Mouse (Mus musculus) CD4-positive helper T cell, adult 2 months (primary cell): Measurements from ENCODE around the gene Rdh8.
"Not testable (repeated sequence)": the region's sequence is repeated elsewhere in the genome, so short reads cannot be mapped to it uniquely, and the experiment has no call there.

Experiments
- DNase-seq: peaks from one replicate; pipeline ENCODE4 v3.0.0-alpha.2; 2012; ENCODE audit warnings: low read depth, missing footprints, low spot score

Rdh8 gene

GRCm38 (mm10) chr9:20835431-20835954 lies 17.2 kb downstream of the Rdh8 start:
- not testable (repeated sequence) for DNase-seq

DNA sequence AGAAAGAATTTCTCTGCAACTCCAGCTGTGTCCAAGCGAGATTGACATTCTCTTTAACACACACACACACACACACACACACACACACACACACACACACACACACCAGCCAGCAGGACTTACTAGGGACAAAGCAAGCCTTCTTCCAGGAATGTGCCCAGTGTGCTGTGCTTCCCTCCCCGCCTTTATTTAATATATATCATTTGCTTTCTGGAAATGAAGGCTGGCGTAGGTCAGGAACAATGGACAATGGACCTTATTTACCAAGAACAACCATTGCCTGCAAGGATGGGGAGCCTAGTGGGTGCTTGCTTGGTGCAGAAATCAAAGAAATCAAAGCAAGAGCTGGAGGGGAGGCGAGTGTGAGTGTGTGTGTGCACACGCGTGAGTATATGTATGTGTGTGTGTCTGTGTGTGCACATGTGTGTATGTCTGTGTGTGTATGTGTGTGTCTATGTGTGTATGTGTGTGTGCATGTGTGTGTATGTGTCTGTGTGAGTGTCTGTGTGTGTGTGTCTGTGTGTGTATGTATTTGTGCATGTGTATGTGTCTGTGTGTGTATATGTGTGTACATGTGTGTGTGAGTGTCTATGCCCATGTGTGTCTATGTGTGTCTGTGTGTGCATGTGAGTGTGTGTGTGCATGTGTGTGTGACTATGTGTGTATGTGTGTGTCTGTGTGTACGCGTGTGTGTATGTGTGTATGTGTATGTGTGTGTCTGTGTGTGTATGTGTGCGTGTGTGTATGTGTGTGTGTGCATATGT lies 19.1 kb downstream of the Rdh8 start:
- no peak for DNase-seq

DNA sequence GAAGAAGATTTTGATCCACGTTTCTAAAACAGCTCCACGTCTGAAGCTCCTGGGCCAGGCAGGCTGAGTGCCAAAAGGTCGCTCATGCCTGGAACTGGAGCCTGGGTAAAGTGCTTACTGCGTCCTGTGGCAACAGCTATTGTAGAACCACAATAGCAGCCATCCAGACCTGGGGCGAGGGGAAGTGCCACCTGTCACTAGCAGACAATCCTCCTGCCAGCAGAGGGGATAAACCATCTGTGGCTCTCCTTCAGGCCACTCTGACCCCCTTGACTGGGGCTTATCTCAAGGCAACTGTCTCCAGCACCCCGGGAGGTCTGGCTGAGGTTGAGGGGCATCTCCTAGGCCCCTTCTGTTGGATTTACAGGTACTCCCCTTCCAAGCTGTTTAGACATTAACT lies 20.6 kb downstream of the Rdh8 start:
- no peak for DNase-seq

GRCm38 (mm10) chr9:20842211-20842610 lies 23.9 kb downstream of the Rdh8 start:
- DNase-seq, result no peak

DNA sequence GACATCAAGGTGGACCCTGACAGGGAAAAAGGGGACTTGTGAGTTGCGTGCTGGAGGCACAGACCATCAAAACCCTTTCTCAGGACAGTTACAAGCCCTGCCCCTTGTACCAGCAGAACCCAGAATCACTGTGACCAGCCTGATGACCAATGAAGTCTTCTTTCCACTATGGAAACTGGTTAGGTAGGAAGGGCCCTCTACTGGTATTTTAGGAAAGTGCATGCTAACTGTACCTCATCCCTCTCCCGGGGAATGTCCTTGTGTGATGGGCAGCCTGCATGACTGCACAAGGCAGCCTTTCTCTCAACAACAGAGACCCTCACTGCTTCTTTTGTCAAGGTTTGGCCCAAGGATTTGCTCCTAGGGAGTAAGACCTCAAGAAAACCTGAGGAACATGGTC lies 24.4 kb downstream of the Rdh8 start:
- peak; percentile 12 for DNase-seq

GRCm38 (mm10) chr9:20850179-20850578 lies 31.9 kb downstream of the Rdh8 start:
- no peak for DNase-seq

DNA sequence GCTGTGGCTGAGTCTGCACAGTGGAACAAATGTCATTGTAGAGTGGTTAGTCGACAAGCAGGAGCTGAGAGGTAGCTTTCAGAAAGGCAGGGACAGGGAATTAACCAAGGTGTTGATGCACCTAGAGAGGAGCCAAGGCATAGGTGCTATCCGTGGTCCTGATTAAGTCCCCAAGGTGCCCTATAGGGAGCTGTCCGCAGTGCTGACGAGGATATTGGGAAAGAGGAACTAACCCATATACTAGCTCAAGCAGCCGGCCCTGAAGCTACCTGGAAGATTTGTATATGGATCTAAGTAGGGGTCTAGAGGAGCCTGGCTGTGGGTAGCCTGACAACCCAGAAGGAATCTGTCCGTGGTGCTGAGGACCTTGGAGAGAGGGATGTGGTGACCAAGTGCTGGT lies 38.8 kb downstream of the Rdh8 start:
- peak; percentile 52 for DNase-seq

GRCm38 (mm10) chr9:20859926-20860325 lies 41.6 kb downstream of the Rdh8 start:
- DNase-seq, result no peak

GRCm38 (mm10) chr9:20861821-20862220 lies 43.5 kb downstream of the Rdh8 start:
- DNase-seq, result peak; percentile 39

DNA sequence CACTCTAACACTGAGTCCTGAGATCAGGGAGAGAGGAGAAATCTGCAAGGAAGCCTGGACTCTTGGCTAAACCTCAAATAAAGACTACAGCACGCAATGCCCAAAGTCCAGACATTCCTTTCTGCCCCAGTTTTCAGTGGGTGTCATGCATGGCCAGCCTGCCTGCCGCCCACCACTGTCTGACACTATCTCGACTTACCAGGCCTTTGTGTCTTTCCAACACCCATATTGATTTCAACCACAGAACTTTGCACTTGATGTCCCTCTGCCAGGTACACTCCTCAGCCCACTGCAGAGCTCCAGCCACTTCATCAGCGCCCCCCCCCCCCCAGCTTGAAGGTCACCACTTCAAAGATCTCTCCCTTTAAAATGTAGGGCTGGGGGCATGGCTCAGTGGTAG lies 43.9 kb downstream of the Rdh8 start:
- DNase-seq, result no peak

- no peak for DNase-seq
These were observed 48.6 kb downstream of the Rdh8 start for GRCm38 (mm10) chr9:20866879-20867278.

DNA sequence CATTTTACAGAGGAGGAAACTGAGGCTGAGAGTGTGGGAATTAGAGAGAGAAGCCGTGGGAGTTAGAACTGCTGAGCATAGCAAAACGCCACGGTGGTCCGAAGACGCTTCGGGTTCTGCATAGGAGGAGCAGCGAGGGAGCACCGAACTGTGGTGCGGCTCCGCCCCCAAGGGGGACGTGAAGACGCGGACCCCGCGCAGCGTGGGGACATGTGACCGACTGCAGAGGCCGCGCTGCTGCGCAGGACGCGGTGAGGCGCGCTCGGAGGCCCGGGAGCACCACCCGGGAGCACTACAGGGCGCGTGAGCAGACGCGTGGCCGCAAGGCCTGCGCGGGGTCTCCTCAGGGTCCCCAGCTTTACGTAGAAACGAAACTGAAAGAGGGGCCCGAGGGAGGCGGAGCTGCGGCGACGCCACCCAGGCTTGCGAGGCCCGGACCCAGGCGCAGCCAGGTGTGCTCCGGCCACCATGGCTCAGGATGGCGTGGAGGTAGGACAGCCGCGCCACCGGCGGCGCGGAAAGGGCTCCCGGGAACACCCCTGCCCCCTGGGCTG lies 50.2 kb downstream of the Rdh8 start, which contains the start of gene A230050P20Rik:
Gene A230050P20Rik (plus strand): TSS at position 195 of the 554 bp plus-strand sequence.
- peak; percentile 78 for DNase-seq

- peak; percentile 34 for DNase-seq
These were observed 50.9 kb downstream of the Rdh8 start for GRCm38 (mm10) chr9:20869246-20869645.

DNA sequence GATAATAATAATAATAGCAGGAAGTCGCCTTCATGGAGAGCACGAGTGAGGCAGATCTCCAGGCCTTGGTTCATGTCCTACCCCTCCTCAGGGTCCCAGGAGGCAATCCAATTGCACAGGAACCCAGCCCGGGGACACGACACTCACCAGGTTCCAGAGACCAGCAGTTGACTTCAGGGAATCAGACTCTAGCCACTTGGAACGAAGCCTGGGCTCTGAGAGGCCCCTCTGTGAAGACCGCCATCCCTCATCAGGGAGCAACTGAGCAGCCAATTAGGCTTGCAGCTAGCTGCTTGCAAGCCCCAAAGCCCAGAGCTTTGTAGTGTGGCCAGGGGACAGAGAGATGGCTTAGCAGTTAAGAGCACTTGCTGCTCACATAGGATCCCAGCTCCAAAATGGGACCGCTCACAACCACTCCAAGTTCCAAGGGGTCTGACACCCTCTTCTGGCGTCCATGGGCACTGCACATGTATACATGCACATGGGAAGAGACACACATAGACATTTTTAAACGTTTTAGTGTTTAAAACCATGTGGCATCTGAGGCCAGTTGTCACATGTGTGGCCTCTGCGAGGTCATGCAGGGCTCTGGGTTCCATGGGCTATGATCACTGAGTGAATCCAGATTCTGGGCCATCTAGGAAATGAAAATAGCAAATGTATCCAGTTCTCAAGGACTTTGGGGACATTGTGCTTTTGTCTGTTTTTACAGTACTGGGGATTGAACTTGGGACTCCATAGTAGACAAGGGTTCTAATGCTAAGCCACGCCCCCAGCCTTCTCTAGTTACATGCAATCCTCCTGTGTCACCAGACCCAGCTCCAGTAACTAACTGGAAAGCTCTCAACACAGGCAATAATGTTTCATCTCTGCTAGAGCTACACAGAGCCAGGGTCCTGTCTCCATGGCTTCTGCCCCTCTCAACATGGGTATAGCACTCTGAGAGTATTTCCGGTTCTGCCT lies 52.2 kb downstream of the Rdh8 start:
- no peak for DNase-seq

DNA sequence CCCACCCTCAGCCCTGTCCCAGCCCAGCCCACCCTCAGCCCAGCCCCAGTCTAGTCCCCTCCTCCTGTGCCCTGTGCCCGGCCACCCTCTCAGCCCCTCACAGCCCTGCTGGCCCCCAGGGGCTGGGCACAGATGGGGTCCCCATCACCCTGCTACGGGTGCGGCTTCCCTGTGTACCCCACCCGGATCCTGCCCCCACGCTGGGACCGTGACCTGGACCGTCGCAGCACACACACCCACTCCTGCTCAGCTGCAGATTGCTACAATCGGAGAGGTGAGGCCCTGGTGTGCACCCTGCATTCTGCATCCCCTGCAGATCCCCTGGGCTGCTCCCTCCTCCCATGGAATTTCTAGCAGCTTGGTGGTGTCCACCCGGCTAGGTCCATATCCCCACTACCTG lies 54.7 kb downstream of the Rdh8 start:
- DNase-seq, result no peak

GRCm38 (mm10) chr9:20873521-20873920 lies 55.2 kb downstream of the Rdh8 start:
- DNase-seq, result no peak

DNA sequence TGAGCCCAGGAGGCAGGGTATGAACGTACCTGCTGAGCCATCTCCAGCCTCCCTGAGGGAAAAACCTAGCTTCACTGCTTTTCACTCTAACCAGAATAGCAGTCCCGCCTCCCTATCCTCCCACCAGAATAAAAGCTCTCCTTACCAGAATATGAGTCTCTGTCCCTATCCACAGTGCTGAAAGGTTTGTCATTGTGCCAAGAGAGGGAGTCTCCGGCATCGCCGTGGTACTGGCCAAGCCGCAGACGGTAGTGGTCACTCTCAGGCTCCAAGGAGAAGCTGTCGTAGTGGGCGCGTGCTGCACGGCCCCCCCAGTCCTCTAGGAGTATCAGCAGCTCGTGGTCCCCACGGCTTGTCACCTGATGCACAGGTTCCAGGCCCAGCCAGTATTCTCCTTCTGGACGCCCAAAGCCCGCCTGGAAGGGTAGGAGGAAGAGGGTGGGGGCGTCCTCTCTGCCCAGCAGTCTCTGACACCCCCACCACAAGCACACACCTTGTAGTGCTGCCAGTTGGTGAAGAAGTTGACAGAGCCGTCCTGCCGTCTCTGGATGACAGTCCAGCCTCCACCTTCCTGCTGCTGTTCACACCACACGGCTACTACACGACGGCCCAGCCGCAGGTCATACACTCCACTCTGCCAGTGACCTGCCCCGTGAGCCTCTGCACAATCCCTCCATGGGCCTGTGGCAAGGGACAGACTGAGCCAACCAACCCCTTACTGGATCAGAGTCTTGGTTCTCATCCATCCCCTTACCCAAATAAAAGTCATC lies 56.9 kb downstream of the Rdh8 start:
- DNase-seq, result no peak
